ENCODE assay signal across 17 mouse cellular contexts in the genomic region with DNA sequence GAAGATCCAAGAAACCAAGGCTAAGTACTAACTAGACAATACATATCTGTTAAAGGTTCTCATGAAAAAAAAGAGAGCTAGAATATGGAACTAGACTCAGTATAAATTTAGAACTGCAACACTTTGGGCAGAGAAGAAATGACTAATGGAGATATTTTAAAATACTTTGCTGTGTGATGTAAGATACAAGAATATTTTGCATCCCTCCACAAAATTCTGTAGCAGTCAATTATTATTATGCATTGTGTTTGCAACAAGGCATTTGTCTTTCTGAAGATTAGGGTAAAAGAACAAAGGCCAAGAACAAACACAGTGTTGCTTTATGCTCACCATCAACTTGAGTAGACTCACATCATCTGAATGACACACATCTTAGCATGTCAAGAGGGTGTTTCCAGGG.
"Had no signal": no experiment of that assay in that cellular context is flagged by ENCODE, and none has a peak within 500 bp of the region (broad histone marks: within the 10 kb centered on the region; RNA-seq: fewer than 3 reads in every experiment).

No protein-coding gene starts in this region.

- DNase-seq: liver, postnatal 0 days; lung, adult 2 months; lung, postnatal 14 days; lung, postnatal 36 days; right cerebral cortex, postnatal 14 days; spleen, adult 18-20 months; thymus, adult 18-20 months; thymus, postnatal 14 days; thymus, postnatal 36 days had no signal

- H3K36me3 ChIP-seq: lung, embryonic 15.5 days; midbrain, embryonic 13.5 days; midbrain, embryonic 15.5 days; neural tube, embryonic 12.5 days had no signal

- H3K9me3 ChIP-seq: lung, embryonic 15.5 days; midbrain, embryonic 13.5 days; midbrain, embryonic 15.5 days; neural tube, embryonic 12.5 days had no signal

- H3K4me1 ChIP-seq: lung, embryonic 15.5 days; megakaryocyte, embryonic 14.5 days; midbrain, embryonic 13.5 days; midbrain, embryonic 15.5 days; neural tube, embryonic 12.5 days had no signal

- H3K27me3 ChIP-seq: lung, embryonic 15.5 days; megakaryocyte, embryonic 14.5 days; midbrain, embryonic 13.5 days; midbrain, embryonic 15.5 days; neural tube, embryonic 12.5 days had no signal

- H3K27ac ChIP-seq: lung, embryonic 15.5 days; macrophage; midbrain, embryonic 13.5 days; midbrain, embryonic 15.5 days; neural tube, embryonic 12.5 days had no signal

- ATAC-seq: liver, postnatal 0 days; lung, postnatal 0 days; midbrain, embryonic 13.5 days; midbrain, embryonic 15.5 days had no signal

- H3K9ac ChIP-seq: liver, postnatal 0 days; lung, embryonic 15.5 days; midbrain, embryonic 13.5 days; midbrain, embryonic 15.5 days; neural tube, embryonic 12.5 days had no signal

- H3K4me2 ChIP-seq: lung, embryonic 15.5 days; midbrain, embryonic 11.5 days; midbrain, embryonic 13.5 days; midbrain, embryonic 15.5 days; neural tube, embryonic 12.5 days had no signal

- H3K4me3 ChIP-seq: lung, embryonic 15.5 days; megakaryocyte, embryonic 14.5 days; midbrain, embryonic 13.5 days; midbrain, embryonic 15.5 days; neural tube, embryonic 12.5 days had no signal
